Mouse (Mus musculus): ENCODE measurements at regions not wholly inside any gene's neighbourhood (a gene's known extent, or its start where the extent isn't known, plus 50 kb on each side); places are given as distances from the start of the nearest gene placed in this dataset.

DNA sequence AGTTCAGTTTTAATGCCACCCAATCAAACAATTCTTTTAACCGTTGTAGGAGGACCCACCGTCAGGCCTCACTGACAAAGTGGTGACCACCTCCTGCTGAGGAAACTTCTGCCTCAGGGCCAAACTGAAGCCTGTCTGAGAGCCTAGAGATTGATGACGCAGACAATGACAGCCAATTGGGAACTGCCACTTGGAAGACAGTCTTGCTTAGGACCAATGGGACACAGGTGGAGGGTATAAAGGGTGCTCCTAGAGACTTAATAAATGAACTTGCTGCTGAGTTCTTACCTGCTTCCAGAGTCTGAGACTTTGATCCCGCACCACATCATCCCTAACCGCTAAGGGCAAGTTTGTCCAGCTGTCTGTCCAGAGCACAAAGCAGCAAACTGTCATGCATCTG, 80.0 kb downstream of the Tbx4 start:
- no peak for DNase-seq

DNA sequence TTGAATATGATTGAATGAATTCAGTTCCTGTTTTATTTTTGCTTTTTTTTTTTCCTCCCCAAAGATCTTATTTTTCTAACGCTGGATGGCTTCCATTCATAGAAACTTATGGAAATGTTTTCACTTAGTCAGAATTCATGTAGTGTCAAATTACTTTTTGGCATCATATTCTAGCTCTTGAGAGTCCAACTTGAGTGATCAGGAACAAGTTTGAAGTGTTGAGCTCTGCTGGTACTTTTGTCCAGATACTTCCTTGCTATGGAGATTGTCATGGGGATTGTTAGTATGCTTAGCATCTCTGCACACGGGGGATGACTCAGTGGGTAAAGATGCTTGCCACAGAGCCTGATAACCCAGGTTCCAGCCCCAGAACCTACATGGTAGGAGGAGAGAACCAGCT, 84.1 kb downstream of the Tbx4 start:
- DNase-seq: no peak

DNA sequence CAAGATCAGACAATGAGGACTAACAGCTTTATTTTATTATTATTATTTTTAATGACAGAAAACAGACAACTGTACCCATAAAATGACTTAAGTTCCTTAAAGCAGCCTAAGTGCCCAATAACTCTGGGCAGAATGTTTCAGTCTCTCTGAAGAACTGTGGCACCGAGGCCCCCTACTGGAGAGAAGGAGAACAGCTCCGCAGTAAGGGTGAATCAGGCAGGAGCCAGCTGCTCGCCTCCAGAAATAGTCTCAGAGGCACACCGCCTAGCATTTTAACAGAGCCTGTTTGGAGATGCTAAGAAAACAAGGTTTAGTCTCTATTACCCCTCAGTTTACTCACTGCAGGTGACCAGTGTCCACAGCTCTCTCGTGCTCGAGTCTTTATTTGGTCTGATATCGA, 86.2 kb downstream of the Tbx4 start:
- DNase-seq: peak; percentile 68

DNA sequence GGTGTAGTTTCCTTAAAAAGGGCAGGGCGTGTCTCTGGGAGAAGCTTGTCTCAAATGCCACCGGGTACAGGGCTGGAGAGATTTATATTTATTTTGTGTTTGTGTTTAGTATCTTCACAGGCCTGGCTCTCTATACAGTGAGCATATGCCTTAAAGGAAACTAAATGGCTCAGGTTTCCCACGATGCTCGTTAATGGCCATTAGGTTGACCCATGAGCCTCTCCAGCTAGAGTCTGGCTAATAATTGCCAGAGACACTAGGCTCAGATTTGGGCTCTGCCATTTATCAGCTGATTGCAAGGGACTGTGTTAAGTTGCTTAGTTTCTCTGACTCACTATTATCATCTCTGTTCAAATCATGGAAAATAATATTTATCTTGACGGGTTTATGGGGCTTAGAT, 87.5 kb downstream of the Tbx4 start:
- no peak for DNase-seq

DNA sequence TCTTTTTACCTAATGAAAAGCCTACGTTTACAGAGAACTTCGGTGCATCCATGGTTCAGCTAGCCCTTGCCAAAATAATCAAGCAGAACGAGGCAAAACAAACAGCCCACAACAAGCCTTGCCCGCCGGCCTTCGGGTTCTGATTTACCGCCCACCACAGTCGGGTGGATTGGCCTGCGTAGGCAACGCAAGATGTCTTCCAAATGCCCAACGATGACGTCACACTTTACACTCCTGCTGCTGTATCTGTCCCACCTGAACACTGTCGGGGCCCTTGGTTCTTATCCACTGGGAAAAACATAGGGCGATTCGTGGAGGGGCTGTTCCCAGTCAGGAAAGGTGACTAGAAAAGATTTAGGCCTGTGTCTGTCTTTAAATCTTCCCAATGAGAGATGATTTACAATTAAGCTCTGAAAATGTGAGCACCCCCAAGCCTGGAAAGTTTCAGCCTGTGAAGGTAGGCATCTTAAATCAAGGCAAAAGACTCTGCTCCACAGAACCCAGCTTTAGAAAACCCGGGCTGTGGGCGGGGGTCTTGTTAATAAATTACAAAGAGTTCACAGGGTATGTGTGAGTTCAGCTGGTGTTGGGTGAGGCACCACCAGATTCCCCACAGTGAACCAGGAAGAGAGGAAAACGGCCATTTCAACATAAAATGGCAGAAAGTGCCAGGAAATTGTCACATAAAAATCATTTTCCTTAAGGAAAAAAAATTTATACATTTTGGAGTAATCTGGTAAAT, 90.6 kb downstream of the Tbx4 start:
- DNase-seq: no peak

DNA sequence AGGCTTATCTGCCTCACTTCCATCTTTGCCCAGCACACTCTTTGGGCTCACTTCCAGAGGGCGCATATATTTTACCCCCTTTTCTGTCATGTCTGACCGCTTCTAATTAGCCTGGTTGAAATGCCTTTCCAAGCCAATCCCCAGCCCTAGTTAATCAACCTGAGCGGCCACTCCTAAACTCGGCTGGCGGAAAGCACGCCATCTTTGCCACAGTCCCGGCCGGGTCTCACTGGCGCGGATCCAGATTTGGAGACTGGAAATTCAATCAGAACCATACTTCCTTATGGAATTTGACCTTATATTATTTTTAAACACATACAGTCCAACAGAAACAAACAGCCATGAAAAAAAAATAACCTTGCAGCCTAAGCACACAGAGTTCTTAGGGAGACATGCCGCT, 94.2 kb downstream of the Tbx4 start:
- no peak for DNase-seq

DNA sequence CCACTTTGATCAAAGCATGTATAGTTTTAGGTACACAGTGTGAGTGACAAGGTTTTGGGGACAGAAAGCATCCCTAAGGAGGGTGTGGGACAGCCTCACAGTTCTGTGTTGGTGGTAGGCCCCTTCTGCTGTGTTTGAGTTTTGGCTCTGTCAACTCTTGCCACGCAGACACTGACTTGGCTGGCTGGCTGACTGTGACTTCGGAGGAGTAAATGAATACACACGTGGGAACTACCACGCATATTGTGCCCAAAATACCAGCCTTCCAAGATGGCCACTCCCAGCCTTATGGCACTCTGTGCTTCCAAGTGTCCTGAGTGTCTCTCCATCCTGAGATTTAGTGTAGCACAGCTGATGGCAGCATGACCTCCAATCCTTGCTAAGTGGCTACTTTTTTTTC, 95.3 kb downstream of the Tbx4 start:
- DNase-seq: peak; percentile 21

DNA sequence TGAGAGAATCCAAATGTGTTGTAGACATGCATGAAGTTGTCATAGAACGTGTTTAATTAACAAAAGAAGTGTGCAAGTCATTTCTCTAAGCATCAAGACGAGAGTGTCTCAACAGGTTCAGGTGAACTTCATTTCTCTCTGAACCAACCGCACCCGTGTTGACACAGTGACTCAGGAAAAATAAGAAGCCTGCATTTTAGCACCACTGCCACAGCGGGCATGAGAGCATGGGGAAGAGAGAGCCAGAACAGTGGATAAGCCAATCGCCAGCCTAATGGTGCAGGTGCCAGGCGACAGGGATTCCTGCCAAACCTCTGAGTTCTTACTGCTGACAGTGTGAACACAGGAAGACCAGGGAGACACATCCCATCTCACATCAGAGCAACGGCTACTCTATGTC, 100.1 kb downstream of the Tbx4 start:
- no peak for DNase-seq

DNA sequence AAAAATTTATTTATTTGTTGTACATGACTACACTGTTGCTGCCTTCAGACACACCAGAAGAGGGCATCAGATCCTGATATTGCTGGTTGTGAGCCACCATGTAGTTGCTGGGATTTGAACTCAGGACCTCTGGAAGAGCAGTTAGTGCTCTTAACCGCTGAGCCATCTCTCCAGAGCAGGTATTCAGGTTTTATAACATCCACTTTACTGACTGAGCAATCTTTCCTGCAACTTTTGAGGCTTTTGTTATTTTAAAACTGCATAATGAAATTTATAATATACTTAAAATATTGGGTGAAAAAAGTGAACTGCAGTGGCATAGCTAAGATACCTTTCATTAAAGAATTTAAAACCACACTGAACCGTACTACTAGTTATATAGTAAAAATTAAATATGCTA, 101.0 kb downstream of the Tbx4 start:
- no peak for DNase-seq

DNA sequence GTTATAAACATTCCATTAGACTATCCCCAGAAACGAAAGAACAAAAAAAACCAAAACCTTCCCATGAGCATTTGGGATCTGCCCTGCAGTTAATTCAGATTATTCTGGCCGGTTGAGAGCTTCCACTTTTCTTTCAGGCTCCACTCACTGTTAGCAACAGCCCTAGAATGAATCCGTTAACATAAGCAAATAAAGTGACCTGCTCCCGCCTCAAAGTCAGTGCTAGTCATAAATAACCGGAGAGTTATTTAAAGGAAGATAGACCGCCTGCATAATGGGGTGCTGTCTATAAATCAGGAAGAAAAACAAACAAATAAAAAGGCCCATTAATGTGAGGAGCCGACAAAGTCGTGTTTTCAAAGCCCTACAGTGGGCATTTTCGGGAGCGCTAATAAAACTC, 103.3 kb downstream of the Tbx4 start:
- DNase-seq: no peak

DNA sequence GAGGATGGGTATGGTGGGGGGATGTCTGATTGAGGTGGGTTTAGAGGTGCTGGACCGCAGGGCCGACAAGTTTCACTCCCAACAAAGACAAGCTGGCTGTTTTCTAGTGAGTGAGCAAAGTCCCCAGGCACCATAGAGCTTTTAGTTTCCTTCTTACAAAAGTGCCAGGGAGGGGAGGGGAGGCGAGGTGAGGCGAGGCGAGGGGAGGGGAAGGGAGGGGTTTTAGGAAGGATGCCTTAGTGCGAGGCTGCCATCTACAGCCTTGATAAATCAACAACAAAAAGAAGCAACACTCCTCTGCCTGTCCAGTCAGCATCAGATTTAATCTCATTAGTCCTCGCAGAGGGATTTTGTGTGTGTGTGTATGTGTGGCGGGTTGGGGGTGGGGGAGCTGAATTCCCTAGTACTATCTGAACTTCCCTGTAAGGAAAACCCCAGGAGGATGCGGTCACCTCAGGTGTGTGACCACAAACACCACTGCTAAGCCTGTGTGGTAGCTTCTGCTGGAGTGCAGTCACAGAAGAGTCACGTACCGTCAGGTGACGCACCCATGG, 103.8 kb downstream of the Tbx4 start:
- no peak for DNase-seq

DNA sequence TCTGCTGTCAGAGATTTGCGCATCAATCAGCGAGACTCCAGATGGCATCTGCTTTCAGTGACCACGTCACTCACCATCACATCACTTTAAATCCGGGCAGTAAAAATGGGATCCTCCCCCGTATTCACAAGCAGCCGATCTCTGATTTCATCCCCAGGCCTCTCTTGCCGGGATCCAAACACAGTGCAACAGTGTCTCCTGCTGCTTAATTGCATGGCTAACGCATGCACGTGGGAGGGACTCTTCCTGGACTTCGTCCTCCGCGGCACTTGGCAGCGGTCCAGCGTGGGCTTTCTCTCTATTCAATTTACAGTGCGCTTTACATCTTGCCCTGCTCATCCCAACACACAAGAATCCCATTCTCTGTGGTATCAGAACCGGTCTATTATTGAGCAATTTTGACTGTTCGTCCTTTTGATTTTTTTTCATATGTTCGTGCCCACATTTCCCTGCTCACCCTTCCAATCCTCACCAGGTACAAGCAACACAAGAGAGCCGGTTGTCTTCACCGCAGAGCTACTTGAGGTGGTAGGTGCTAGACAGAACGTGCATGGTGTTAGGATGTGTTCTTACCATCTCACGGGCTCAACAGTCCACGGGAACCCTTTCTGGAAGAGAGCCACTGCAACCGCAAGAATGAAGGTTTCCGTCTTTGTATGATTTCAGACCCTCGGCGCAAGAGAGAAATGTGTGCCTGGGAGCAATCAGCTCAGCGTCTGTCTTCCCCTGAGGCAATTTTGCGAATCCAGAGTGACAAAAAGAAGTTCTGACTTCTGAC, 109.3 kb downstream of the Tbx4 start:
- peak; percentile 20 for DNase-seq

DNA sequence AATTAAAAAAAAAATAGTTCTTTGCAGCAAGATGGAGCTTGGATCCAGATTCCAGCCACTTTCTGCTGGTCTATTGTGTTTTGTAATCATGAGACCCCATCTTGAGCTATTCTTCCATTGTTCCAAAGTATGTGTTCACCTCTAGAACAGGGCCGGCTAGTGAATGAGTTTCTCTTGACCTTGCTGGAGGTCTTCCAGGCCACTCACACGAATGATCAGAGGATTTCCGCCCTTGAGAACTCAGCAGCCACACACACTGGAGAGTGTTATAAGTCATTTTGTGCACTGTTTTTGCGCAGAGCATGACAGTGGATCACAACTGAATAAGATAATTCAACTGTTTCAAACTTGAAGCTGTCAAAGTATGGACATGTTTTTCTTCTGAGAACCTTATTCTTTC, 110.5 kb downstream of the Tbx4 start:
- DNase-seq: no peak

DNA sequence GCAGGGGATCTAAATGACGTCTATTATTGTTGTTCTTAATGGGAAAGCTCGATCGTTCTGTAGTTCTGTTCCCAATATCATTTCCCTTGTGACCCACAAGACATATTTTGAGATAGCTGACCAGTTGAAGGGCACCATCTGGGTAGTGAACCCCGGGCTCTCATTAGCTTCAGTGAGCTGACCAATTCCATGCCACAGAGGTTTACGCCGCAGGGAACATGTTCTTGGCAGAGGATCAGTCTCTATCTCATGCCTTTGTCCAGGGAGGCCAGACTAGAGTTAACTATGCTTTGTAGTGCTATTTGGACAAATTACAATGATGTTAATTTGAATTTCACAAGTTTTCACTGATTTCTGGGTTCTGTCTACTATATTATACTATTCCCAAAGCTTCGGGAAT, 117.1 kb downstream of the Tbx4 start:
- no peak for DNase-seq

DNA sequence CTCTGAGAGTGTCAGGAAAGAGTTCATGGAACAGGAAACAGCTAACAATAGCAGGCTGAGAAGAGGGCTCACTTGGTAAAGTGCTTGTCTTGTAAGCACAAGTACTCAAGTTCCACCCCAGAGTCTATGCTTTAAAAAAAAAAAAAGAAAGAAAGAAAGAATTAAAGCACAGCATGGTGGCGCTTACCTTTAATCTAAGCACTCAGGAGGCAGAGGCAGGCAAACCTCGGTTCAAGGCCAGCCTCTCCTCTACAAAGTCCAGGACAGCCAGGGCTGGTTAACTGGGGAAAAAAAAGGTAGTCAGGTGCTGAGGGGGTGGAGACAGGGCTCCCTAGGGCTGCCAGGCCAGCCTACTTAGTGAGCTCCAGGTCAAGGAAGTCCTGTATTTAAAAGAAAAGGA, 119.1 kb downstream of the Tbx4 start:
- no peak for DNase-seq

DNA sequence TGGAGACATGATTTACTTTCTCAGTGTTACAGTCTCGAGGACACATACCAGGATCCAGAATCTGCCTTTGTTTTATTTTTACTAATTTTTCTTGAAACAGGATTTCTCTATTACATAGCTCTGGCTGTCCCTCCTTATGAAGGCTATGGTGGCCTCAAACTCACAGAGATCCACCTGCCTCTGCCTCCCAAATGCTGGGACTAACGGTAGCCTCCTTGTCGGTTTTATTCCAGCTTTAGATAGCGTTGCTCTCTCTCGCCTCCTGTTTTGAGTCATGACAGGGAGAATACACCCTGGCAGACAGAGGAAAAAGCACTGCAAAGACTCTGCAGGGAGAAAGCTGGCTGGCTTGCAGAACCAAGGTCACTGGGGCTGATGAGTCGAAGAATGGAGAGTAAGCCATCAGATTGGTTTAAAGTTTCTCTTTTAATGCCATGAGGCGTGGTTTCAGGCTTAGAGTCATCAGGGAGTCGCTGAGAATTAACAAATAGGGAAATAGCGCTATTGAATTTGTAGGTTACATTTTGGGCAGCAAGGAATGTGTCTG, 119.8 kb downstream of the Tbx4 start:
- no peak for DNase-seq

DNA sequence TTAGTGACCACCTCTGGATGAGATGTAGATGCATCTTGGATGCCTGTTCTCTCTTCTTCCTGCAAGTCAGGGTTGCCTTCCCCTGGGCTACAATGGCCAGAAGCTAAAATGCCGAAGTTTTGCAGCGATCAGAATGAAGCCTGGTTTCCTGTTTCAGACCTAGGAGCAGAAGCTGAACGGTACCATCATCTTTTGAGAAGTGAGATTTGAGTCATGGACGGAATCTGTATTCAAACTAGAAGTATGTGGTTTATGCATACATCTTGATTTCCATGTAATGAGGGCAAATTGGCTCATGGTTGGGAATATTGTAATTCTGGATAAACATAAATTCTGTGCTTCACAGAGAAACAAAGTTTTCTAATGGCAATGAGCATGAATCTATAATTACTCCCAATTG, 120.6 kb downstream of the Tbx4 start:
- no peak for DNase-seq
